ENCODE assay signal across 11 mouse cellular contexts in the genomic region with DNA sequence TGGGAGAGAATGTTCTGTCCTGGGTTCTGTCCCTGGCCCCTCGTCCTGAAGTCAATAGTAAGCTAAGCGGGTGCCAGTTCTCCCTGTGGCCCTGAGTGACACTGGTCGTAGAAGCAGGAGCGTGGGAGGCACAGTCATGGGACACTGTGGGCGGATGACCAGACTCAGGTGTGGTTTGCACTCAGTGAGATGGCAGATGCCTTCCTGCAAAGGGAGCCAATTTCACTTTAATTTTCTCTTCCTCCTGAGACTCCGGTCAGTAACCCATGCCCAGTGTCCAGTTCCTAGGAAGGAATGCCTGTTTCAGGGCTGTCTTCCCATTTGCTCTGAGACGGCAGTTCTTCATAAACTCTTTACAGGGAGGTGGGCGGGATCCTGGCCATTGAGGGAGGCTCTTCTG. TPM values are rescaled to one million over a fixed set of nuclear protein-coding genes. Genes with fewer than 3 reads are reported as not detected.
DNase-seq lines count a peak whose midpoint lies in the region; ATAC-seq and TF ChIP-seq lines count a peak whose summit lies in the region.
"Had no signal": no experiment of that assay in that cellular context is flagged by ENCODE, and none has a peak within 500 bp of the region (broad histone marks: within the 10 kb centered on the region; RNA-seq: fewer than 3 reads in every experiment).

No protein-coding gene starts in this region.

- TF ChIP-seq EP300 in lung, postnatal 0 days (IDR thresholded peaks at IDR 0.05), result no peak
- TF ChIP-seq EP300 in heart, adult 2 months (IDR thresholded peaks at IDR 0.05; ENCODE audit: insufficient read depth, low read depth, low read length), result no peak

- H3K79me2 ChIP-seq in heart, adult 2 months (replicated peaks; ENCODE audit: control insufficient read depth, insufficient read depth, low read length), result peaks cover 6% of the 10 kb centered on the region; the same call in 1 of the 2 replicates

- intact Hi-C loops in gastrocnemius, postnatal 14 days (cut with DNase I; ENCODE audit: low total_unique reads), result no loop called here
- intact Hi-C loops in heart, adult 2 months (cut with DNase I), result no loop called here

- peaks cover 39% of the 10 kb centered on the region for H3K4me1 ChIP-seq in lung, postnatal 0 days (ENCODE audit: insufficient read depth, low read depth, low read length)
- peaks cover 33% of the 10 kb centered on the region for H3K4me1 ChIP-seq in embryonic facial prominence, embryonic 10.5 days
- H3K4me1 ChIP-seq in heart, adult 2 months (ENCODE audit: control insufficient read depth, insufficient read depth, low read length), result peaks cover 11% of the 10 kb centered on the region
- H3K4me1 ChIP-seq: midbrain, embryonic 15.5 days had no signal

- H3K36me3 ChIP-seq in lung, postnatal 0 days (ENCODE audit: insufficient read depth, low read length), result no peaks in the 10 kb centered on the region
- H3K36me3 ChIP-seq in embryonic facial prominence, embryonic 10.5 days (replicated peaks), result no peaks in the 10 kb centered on the region
- H3K36me3 ChIP-seq in heart, adult 2 months (ENCODE audit: control insufficient read depth, insufficient read depth, low read length), result no peaks in the 10 kb centered on the region
- H3K36me3 ChIP-seq: heart, embryonic 15.5 days; midbrain, embryonic 15.5 days had no signal

- no peak for TF ChIP-seq CTCF in lung, postnatal 0 days (IDR thresholded peaks at IDR 0.05)
- no peak for TF ChIP-seq CTCF in heart, adult 2 months (IDR thresholded peaks at IDR 0.05)

- H3K9ac ChIP-seq in lung, postnatal 0 days (replicated peaks; ENCODE audit: low read depth), result no peak overlapping the region
- no peak overlapping the region for H3K9ac ChIP-seq in heart, adult 2 months (ENCODE audit: low read depth, low read length)
- H3K9ac ChIP-seq: forebrain, postnatal 0 days; heart, embryonic 15.5 days; midbrain, embryonic 15.5 days had no signal

- DNase-seq in gastrocnemius, postnatal 25 days, result peak; percentile 22
- DNase-seq in gastrocnemius, postnatal 14 days, result no peak
- DNase-seq in spleen, postnatal 36 days (ENCODE audit: low spot score in 2 of 2), result peak; percentile 53 to 60
- no peak for DNase-seq in spleen, postnatal 10 days (ENCODE audit: low spot score in 2 of 2)
- no peak for DNase-seq in lung, postnatal 0 days (ENCODE audit: low spot score)
- no peak for DNase-seq in embryonic facial prominence, embryonic 10.5 days (ENCODE audit: low spot score)
- DNase-seq in layer of hippocampus, postnatal 10 days (ENCODE audit: low spot score in 2 of 2), result no peak
- DNase-seq in heart, adult 2 months, result no peak
- DNase-seq: forebrain, postnatal 0 days had no signal

- WGBS in lung, postnatal 0 days, result 30% methylated on average over 8 of the region's 8 CpGs
- WGBS in embryonic facial prominence, embryonic 10.5 days, result 82% methylated on average over 8 of the region's 8 CpGs
- 65% methylated on average over 8 of the region's 8 CpGs for WGBS in heart, adult 2 months

- ATAC-seq in lung, postnatal 0 days, result no peak
- ATAC-seq: forebrain, postnatal 0 days; midbrain, embryonic 15.5 days had no signal

- TF ChIP-seq POLR2A in heart, adult 2 months (IDR thresholded peaks at IDR 0.05; ENCODE audit: insufficient read depth, low read depth, low read length), result no peak

- no peak overlapping the region for H3K4me3 ChIP-seq in lung, postnatal 0 days (ENCODE audit: low read depth, low read length)
- H3K4me3 ChIP-seq in embryonic facial prominence, embryonic 10.5 days, result no peak overlapping the region
- H3K4me3 ChIP-seq in heart, adult 2 months, result no peak overlapping the region
- H3K4me3 ChIP-seq: heart, embryonic 15.5 days; midbrain, embryonic 15.5 days had no signal

- H3K27me3 ChIP-seq in lung, postnatal 0 days (replicated peaks; ENCODE audit: insufficient read depth, low read length), result no peaks in the 10 kb centered on the region
- no peaks in the 10 kb centered on the region for H3K27me3 ChIP-seq in embryonic facial prominence, embryonic 10.5 days (replicated peaks; ENCODE audit: low read depth, poor library complexity, severe bottlenecking)
- H3K27me3 ChIP-seq in heart, adult 2 months (ENCODE audit: control insufficient read depth, insufficient read depth, low read length), result no peaks in the 10 kb centered on the region
- H3K27me3 ChIP-seq: heart, embryonic 15.5 days; midbrain, embryonic 15.5 days had no signal

- H3K9me3 ChIP-seq in lung, postnatal 0 days (ENCODE audit: low read length), result no peaks in the 10 kb centered on the region
- no peaks in the 10 kb centered on the region for H3K9me3 ChIP-seq in embryonic facial prominence, embryonic 10.5 days
- H3K9me3 ChIP-seq: heart, embryonic 15.5 days; midbrain, embryonic 15.5 days had no signal

- 0 out of 2 replicates have a peak overlapping the region, but pooled peaks have one; percentile 8 for H3K4me2 ChIP-seq in lung, postnatal 0 days (replicated peaks; ENCODE audit: low read depth, low read length)
- H3K4me2 ChIP-seq: heart, embryonic 15.5 days; midbrain, embryonic 15.5 days had no signal

- H3K27ac ChIP-seq in lung, postnatal 0 days (ENCODE audit: low read length), result peak overlapping the region; percentile 48
- no peak overlapping the region for H3K27ac ChIP-seq in embryonic facial prominence, embryonic 10.5 days (replicated peaks)
- no peak overlapping the region; the same call in 1 of the 2 replicates for H3K27ac ChIP-seq in heart, adult 2 months
- H3K27ac ChIP-seq: midbrain, embryonic 15.5 days had no signal

RNA-seq across cellular contexts. Expression of a gene that starts 36.1 kb away (rescaled TPM):
- total RNA-seq in gastrocnemius, postnatal 25 days (2021), result 1 to 10 TPM; 8.6 to 8.9 TPM
- 10 to 100 TPM; 14.4 to 15.2 TPM for total RNA-seq in gastrocnemius, postnatal 14 days (2021)
- polyA plus RNA-seq in lung, postnatal 0 days (2015; fragmentation: Nextera tagmentation; extraction: Ambion mirVana), result 36.0 and 43.0 TPM in 2 replicates
- polyA plus RNA-seq in embryonic facial prominence, embryonic 10.5 days (2016; fragmentation: Nextera tagmentation; extraction: Ambion mirVana), result 16.9 and 17.6 TPM in 2 replicates
- total RNA-seq in layer of hippocampus, postnatal 10 days (2021), result 1 to 10 TPM; 7.6 to 8.8 TPM
- 10 to 100 TPM in 1 of 2 experiments, 1 to 10 TPM in 1; 8.5 to 11.3 TPM for total RNA-seq in heart, adult 2 months (2021)
- polyA plus RNA-seq in heart, adult 2 months (2012; rRNA removed), result 3.9 and 5.8 TPM in 2 replicates

Comparison
In these comparisons a context has a peak if more than half of its experiments do, and no peak if none do; other contexts are left out.
1. DNase-seq: peak in gastrocnemius, postnatal 25 days (single experiment) and spleen, postnatal 36 days (2 of 2); none in gastrocnemius, postnatal 14 days (single experiment), spleen, postnatal 10 days (0 of 2), lung, postnatal 0 days (single experiment), embryonic facial prominence, embryonic 10.5 days (single experiment), layer of hippocampus, postnatal 10 days (0 of 2) and heart, adult 2 months (0 of 2).